Mouse (Mus musculus) cerebellum, postnatal 4 days (tissue): ENCODE measurements around the gene Gcm1.
"Not testable (repeated sequence)": the region's sequence is repeated elsewhere in the genome, so short reads cannot be mapped to it uniquely, and the experiment has no call there.

Source experiments
- DNase-seq, 2 experiments: peaks; one replicate each; pipeline ENCODE4 v3.0.0; 2022; ENCODE audit warnings: low spot score in 2 of 2, mixed read lengths in 1 of 2

Gene Gcm1

GRCm38 (mm10) chr9:78046755-78047154 is 5.0 kb upstream of the Gcm1 start:
- no peak for DNase-seq

- DNase-seq, result no peak
Observed at GRCm38 (mm10) chr9:78050452-78050970, 1.2 kb upstream of the Gcm1 start.

GRCm38 (mm10) chr9:78053821-78054220 is 2.1 kb downstream of the Gcm1 start:
- no peak for DNase-seq

GRCm38 (mm10) chr9:78054298-78054697 is 2.6 kb downstream of the Gcm1 start:
- DNase-seq, result no peak

GRCm38 (mm10) chr9:78059525-78060120 is 7.9 kb downstream of the Gcm1 start:
- DNase-seq, result no peak

- no peak for DNase-seq
Observed at GRCm38 (mm10) chr9:78062392-78062791, 10.7 kb downstream of the Gcm1 start.

- no peak for DNase-seq
Observed at GRCm38 (mm10) chr9:78064121-78064520, 12.4 kb downstream of the Gcm1 start.

GRCm38 (mm10) chr9:78070496-78070895 is 18.8 kb downstream of the Gcm1 start:
- no peak for DNase-seq

- DNase-seq, result no peak
Observed at GRCm38 (mm10) chr9:78071626-78072025, 19.9 kb downstream of the Gcm1 start.

- not testable (repeated sequence) for DNase-seq
Observed at GRCm38 (mm10) chr9:78073291-78073690, 21.6 kb downstream of the Gcm1 start.

- DNase-seq, result no peak
Observed at GRCm38 (mm10) chr9:78073713-78074340, 22.1 kb downstream of the Gcm1 start.

- no peak for DNase-seq
Observed at GRCm38 (mm10) chr9:78075256-78075655, 23.5 kb downstream of the Gcm1 start.

GRCm38 (mm10) chr9:78078240-78078639 is 26.5 kb downstream of the Gcm1 start:
- DNase-seq, result no peak

GRCm38 (mm10) chr9:78081835-78082234 is 30.1 kb downstream of the Gcm1 start:
- DNase-seq, result no peak

GRCm38 (mm10) chr9:78084341-78084740 is 32.6 kb downstream of the Gcm1 start:
- no peak for DNase-seq

GRCm38 (mm10) chr9:78085722-78086287 is 34.1 kb downstream of the Gcm1 start:
- no peak for DNase-seq

- no peak for DNase-seq
Observed at GRCm38 (mm10) chr9:78087751-78088150, 36.0 kb downstream of the Gcm1 start.

- no peak for DNase-seq
Observed at GRCm38 (mm10) chr9:78088521-78088920, 36.8 kb downstream of the Gcm1 start.

- no peak for DNase-seq
Observed at GRCm38 (mm10) chr9:78088971-78089370, 37.2 kb downstream of the Gcm1 start.

GRCm38 (mm10) chr9:78089906-78090305 is 38.2 kb downstream of the Gcm1 start:
- no peak for DNase-seq

- DNase-seq, result no peak
Observed at GRCm38 (mm10) chr9:78090596-78090995, 38.9 kb downstream of the Gcm1 start.

GRCm38 (mm10) chr9:78095686-78096085 is 44.0 kb downstream of the Gcm1 start:
- no peak for DNase-seq

GRCm38 (mm10) chr9:78096376-78096775 is 44.7 kb downstream of the Gcm1 start:
- DNase-seq, result no peak
